Mouse (Mus musculus): ENCODE data around the gene Grcc10. TPM values are rescaled to one million over a fixed set of nuclear protein-coding genes. Genes with fewer than 3 reads are reported as not detected.

Gene Grcc10
- polyA plus RNA-seq, 1 experiment, result 0.95 TPM

GRCm38 (mm10) chr6:124699962-124700610 lies 41.1 kb downstream of the Grcc10 start:
- TF ChIP-seq TAL1 (IDR thresholded peaks at IDR 0.05; ENCODE audit: low read length), result no peak
- TF ChIP-seq GATA1 (IDR thresholded peaks at IDR 0.05; ENCODE audit: low read length), result no peak

GRCm38 (mm10) chr6:124699366-124699765 lies 41.8 kb downstream of the Grcc10 start:
- no peaks in the 10 kb centered on the region for H3K9me3 ChIP-seq (ENCODE audit: control insufficient read depth, low read length)
- H3K27me3 ChIP-seq (ENCODE audit: control insufficient read depth), result no peaks in the 10 kb centered on the region
- H3K4me1 ChIP-seq (ENCODE audit: control insufficient read depth), result peaks cover 4% of the 10 kb centered on the region
- H3K4me3 ChIP-seq (replicated peaks), result no peak overlapping the region
- TF ChIP-seq TAL1 (IDR thresholded peaks at IDR 0.05; ENCODE audit: low read length), result no peak
- TF ChIP-seq GATA1 (IDR thresholded peaks at IDR 0.05; ENCODE audit: low read length), result no peak
- H3K36me3 ChIP-seq (ENCODE audit: control insufficient read depth), result peaks cover 96% of the 10 kb centered on the region

More at GRCm38 (mm10) chr6:124699962-124700610, 41.1 kb downstream of the Grcc10 start:
- Histone ChIP-seq H3K4me3 (replicated peaks) (no peak overlapping the region), H3K4me1 (ENCODE audit: control insufficient read depth) (peaks cover 3% of the 10 kb centered on the region), H3K9me3 (ENCODE audit: control insufficient read depth, low read length) (no peaks in the 10 kb centered on the region), H3K36me3 (ENCODE audit: control insufficient read depth) (peaks cover 98% of the 10 kb centered on the region), H3K27me3 (ENCODE audit: control insufficient read depth) (no peaks in the 10 kb centered on the region)

- Histone ChIP-seq H3K4me3 (replicated peaks) (no peak overlapping the region), H3K9me3 (ENCODE audit: control insufficient read depth, low read length) (no peaks in the 10 kb centered on the region), H3K4me1 (ENCODE audit: control insufficient read depth) (peaks cover 8% of the 10 kb centered on the region), H3K36me3 (ENCODE audit: control insufficient read depth) (peaks cover 96% of the 10 kb centered on the region), H3K27me3 (ENCODE audit: control insufficient read depth) (no peaks in the 10 kb centered on the region)
- TF ChIP-seq TAL1 (IDR thresholded peaks at IDR 0.05; ENCODE audit: low read length) (no peak), GATA1 (IDR thresholded peaks at IDR 0.05; ENCODE audit: low read length) (no peak)
These were observed 42.4 kb downstream of the Grcc10 start for GRCm38 (mm10) chr6:124698751-124699150.

DNA sequence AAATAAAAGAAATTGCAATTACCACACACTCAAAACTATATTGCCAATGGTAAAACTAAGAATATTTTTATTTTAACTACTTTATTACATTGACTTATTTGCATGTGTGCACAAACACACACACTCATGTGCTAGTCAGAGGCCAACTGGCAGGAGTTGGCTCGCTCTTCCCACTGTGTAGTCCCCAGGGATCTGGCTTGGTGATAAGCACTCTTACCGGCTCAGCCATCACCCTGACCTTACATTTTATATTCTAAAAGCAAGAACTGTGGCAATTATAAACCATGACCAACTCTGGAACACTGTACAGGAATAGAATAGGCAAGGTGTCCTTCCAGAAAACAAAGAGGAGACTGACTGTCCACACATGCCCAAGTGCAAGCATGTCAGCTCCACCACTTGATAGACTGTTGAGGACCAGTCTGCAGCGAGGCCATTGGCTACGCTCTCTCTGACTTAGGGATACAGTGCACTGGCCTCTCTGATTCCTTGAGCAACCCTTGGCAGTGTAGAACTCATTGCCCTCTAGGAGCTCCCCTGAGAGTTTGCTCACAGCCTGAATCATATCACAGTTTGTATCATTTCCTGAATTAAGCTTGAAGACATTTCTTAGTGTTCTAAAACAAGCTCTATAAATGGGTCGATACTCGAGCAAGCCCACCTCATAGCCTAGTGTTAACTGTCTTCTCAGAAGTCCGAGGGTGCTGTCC lies 44.6 kb downstream of the Grcc10 start:
- TF ChIP-seq GATA1 (IDR thresholded peaks at IDR 0.05; ENCODE audit: low read length), result no peak
- TF ChIP-seq TAL1 (IDR thresholded peaks at IDR 0.05; ENCODE audit: low read length), result no peak
- no peaks in the 10 kb centered on the region for H3K9me3 ChIP-seq (ENCODE audit: control insufficient read depth, low read length)
- peaks cover 18% of the 10 kb centered on the region for H3K4me1 ChIP-seq (ENCODE audit: control insufficient read depth)
- H3K27me3 ChIP-seq (ENCODE audit: control insufficient read depth), result no peaks in the 10 kb centered on the region
- H3K4me3 ChIP-seq (replicated peaks), result no peak overlapping the region
- peaks cover 95% of the 10 kb centered on the region for H3K36me3 ChIP-seq (ENCODE audit: control insufficient read depth)

DNA sequence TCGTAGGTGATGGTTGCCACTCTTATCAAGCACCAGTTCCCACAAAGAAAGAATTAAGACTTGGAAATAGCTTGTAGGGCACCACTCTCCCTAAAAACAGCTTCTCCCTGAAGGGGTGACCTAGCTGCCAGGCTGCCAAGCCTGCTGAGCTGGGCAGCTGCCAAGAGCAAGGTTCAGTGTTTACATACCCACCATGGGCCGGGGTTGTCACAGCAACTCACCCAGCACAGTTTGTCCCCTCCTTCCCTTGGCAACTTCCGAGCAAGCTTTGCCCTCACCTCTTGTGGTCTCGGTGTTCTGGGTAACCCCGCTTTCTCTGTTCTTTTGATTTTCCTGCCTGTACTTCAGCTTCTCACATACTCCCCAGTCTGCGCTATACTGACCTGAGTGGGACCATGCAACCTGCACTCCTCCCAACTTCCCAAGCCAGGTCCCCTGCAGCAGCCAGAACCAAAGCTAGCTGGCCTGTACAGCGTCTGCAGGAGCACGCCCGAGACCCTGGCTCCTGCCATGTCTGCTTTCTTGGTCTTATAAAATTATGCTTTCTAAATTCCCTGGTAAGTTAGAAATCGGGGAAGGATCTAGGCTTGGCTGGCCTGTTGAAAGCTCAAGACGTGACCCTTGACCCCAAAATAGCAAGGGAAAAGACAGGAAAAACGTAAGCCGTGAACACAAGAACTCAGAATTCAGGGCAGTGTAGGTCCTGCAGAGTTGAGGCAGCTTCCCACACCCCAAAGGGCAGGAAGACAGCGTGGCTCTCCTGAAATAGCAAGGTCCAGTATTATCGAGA lies 46.8 kb downstream of the Grcc10 start:
- peaks cover 86% of the 10 kb centered on the region for H3K36me3 ChIP-seq (ENCODE audit: control insufficient read depth)
- no peak overlapping the region for H3K4me3 ChIP-seq (replicated peaks)
- TF ChIP-seq TAL1 (IDR thresholded peaks at IDR 0.05; ENCODE audit: low read length), result no peak
- TF ChIP-seq GATA1 (IDR thresholded peaks at IDR 0.05; ENCODE audit: low read length), result no peak
- H3K4me1 ChIP-seq (ENCODE audit: control insufficient read depth), result peaks cover 20% of the 10 kb centered on the region
- no peaks in the 10 kb centered on the region for H3K9me3 ChIP-seq (ENCODE audit: control insufficient read depth, low read length)
- no peaks in the 10 kb centered on the region for H3K27me3 ChIP-seq (ENCODE audit: control insufficient read depth)

GRCm38 (mm10) chr6:124693243-124693981 lies 47.8 kb downstream of the Grcc10 start:
- no peak for TF ChIP-seq GATA1 (IDR thresholded peaks at IDR 0.05; ENCODE audit: low read length)
- TF ChIP-seq TAL1 (IDR thresholded peaks at IDR 0.05; ENCODE audit: low read length), result no peak
- Histone ChIP-seq H3K9me3 (ENCODE audit: control insufficient read depth, low read length) (no peaks in the 10 kb centered on the region), H3K27me3 (ENCODE audit: control insufficient read depth) (no peaks in the 10 kb centered on the region), H3K4me1 (ENCODE audit: control insufficient read depth) (peaks cover 23% of the 10 kb centered on the region), H3K4me3 (replicated peaks) (no peak overlapping the region), H3K36me3 (ENCODE audit: control insufficient read depth) (peaks cover 84% of the 10 kb centered on the region)

DNA sequence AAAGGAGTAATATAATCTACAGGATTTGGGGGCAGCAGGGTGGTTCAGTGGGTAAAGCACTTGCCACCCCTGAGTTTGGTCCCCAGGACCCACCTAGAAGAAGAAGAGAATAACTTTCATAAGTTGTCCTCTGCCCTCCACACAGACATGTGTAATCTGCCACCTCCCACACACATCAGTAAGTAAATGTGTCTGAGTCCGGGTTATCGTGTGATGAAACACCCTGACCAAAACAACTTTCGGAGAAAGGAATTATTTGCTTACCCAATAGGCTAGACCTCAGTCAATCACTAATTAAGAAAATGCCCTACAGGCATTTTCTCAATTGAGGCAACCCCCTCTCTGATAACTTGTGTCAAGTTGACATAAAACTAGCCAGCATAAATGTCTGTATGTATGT lies 50.7 kb downstream of the Grcc10 start:
- peaks cover 81% of the 10 kb centered on the region for H3K36me3 ChIP-seq (ENCODE audit: control insufficient read depth)

More for the DNA sequence above, 50.7 kb downstream of the Grcc10 start:
- no peaks in the 10 kb centered on the region for H3K9me3 ChIP-seq (ENCODE audit: control insufficient read depth, low read length)
- H3K4me1 ChIP-seq (ENCODE audit: control insufficient read depth), result peaks cover 45% of the 10 kb centered on the region
- H3K27me3 ChIP-seq (ENCODE audit: control insufficient read depth), result no peaks in the 10 kb centered on the region
- no peak for TF ChIP-seq GATA1 (IDR thresholded peaks at IDR 0.05; ENCODE audit: low read length)
- no peak for TF ChIP-seq TAL1 (IDR thresholded peaks at IDR 0.05; ENCODE audit: low read length)
- H3K4me3 ChIP-seq (replicated peaks), result no peak overlapping the region

Other genes with a start within 250 kb of the Grcc10 start
- gene C1rl, start 248.3 kb downstream of the Grcc10 start, polyA plus RNA-seq (2012), result not detected in 2 replicates
- gene C1ra, start 229.0 kb downstream of the Grcc10 start, polyA plus RNA-seq (2012), result 0.03 TPM in 2 replicates
- gene C1s1, start 199.0 kb downstream of the Grcc10 start, polyA plus RNA-seq (2012), result 0.01 TPM in 1 of 2 replicates, not detected in the other
- not detected in 2 replicates for gene C1rb, start 171.1 kb downstream of the Grcc10 start, polyA plus RNA-seq (2012)
- gene C1s2, start 105.3 kb downstream of the Grcc10 start, polyA plus RNA-seq (2012), result not detected in 2 replicates
- 15.9 and 16.0 TPM in 2 replicates for gene Lpcat3, start 78.3 kb downstream of the Grcc10 start, polyA plus RNA-seq (2012)
- 13.7 and 19.1 TPM in 2 replicates for gene Emg1, start 29.2 kb downstream of the Grcc10 start, polyA plus RNA-seq (2012)
- 19.9 and 21.8 TPM in 2 replicates for gene Phb2, start 29.0 kb downstream of the Grcc10 start, polyA plus RNA-seq (2012)
- 0.20 and 0.68 TPM in 2 replicates for gene Ptpn6, start 2.7 kb downstream of the Grcc10 start, polyA plus RNA-seq (2012)
- 0.02 and 0.04 TPM in 2 replicates for gene Gm45234, start 14.6 kb upstream of the Grcc10 start, polyA plus RNA-seq (2012)
- gene Atn1, start 15.2 kb upstream of the Grcc10 start, polyA plus RNA-seq (2012), result 0.14 and 0.32 TPM in 2 replicates
- not detected in 2 replicates for gene Eno2, start 28.3 kb upstream of the Grcc10 start, polyA plus RNA-seq (2012)
- not detected in 2 replicates for gene Lrrc23, start 38.4 kb upstream of the Grcc10 start, polyA plus RNA-seq (2012)
- gene Spsb2, start 67.3 kb upstream of the Grcc10 start, polyA plus RNA-seq (2012), result 0.77 and 0.81 TPM in 2 replicates
- 10.3 and 10.7 TPM in 2 replicates for gene Tpi1, start 72.9 kb upstream of the Grcc10 start, polyA plus RNA-seq (2012)
- 4.6 and 5.6 TPM in 2 replicates for gene Usp5, start 88.1 kb upstream of the Grcc10 start, polyA plus RNA-seq (2012)
- gene Cdca3, start 88.2 kb upstream of the Grcc10 start, polyA plus RNA-seq (2012), result 26.9 and 32.9 TPM in 2 replicates
- not detected in 2 replicates for gene Gnb3, start 98.9 kb upstream of the Grcc10 start, polyA plus RNA-seq (2012)
- 0.03 TPM in 1 of 2 replicates, not detected in the other for gene P3h3, start 116.4 kb upstream of the Grcc10 start, polyA plus RNA-seq (2012)
- gene Gpr162, start 122.6 kb upstream of the Grcc10 start, polyA plus RNA-seq (2012), result 0.01 TPM in 1 of 2 replicates, not detected in the other
- gene Cd4, start 146.8 kb upstream of the Grcc10 start, polyA plus RNA-seq (2012), result not detected in 2 replicates
- gene Lag3, start 170.3 kb upstream of the Grcc10 start, polyA plus RNA-seq (2012), result not detected in 2 replicates
- gene Ptms, start 178.7 kb upstream of the Grcc10 start, polyA plus RNA-seq (2012), result 2.6 and 3.1 TPM in 2 replicates
- gene Mlf2, start 190.0 kb upstream of the Grcc10 start, polyA plus RNA-seq (2012), result 21.9 and 22.2 TPM in 2 replicates
- 2.7 TPM in 2 replicates for gene Cops7a, start 224.2 kb upstream of the Grcc10 start, polyA plus RNA-seq (2012)

Data from erythroblast, embryonic 14.5 days (primary cell).